Mouse (Mus musculus): ENCODE data around the gene Pbx2.

The Pbx2 gene

DNA sequence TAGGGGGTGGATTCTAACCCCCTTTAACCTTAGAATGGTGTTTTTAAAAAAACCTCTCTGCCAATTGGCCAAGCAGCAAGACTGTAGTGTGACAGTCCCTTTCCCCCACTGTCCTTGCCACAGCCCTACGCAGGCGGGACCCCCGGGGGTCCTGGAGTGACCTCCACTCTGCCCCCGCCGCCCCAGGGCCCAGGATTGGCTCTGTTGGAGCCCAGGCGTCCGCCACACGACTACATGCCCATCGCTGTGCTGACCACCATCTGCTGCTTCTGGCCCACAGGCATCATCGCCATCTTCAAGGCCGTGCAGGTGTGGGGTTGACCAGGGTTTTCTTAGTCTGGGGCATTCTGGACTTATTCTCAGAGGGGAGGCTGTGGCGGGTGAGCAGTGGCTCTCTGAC, 40.6 kb downstream of the Pbx2 start:
- DNase-seq = peak; percentile 61

DNA sequence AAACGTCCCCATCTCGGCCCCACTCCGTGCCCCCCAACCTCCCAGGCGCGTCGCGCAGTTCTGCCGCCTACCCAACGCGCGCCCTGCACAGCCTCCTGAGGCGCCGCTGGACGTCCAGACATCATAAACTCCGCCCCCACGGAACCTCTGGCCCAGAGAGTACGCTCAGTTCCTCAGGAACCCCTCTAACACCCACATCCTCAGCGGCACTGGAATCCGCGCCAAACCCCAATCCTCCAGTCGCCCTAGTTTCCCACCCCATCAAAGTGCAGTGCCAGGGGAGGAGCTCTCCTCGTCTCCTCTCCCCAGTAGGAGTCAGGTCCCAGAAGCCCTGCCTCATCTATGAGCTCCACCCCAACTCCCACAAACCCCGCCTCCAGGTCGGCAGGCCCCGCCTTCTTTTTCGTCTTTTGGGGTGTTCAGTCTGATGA, 41.2 kb downstream of the Pbx2 start:
- peak; percentile 87 for DNase-seq

DNA sequence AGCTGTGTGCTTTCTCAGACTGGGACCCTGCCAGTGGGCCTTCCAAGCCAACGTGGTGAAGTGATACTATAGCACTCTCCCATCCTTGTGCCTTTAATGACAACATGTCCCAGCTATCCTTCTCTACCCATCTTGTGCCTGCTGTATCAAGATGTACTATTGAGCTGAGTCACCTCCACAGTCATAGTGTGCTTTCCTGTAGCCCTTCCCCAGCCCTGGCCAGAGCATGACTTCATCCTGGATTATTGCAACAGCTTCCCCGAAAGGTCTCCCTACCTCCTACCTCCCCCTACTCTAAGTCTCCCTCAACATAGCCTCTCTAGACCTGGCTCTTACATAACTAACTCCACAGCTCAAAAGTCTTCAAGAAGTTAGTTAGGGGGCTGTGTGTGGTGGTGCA, 44.6 kb downstream of the Pbx2 start:
- DNase-seq = no peak

GRCm38 (mm10) chr17:34637459-34637858, 46.4 kb downstream of the Pbx2 start:
- no peak for DNase-seq

DNA sequence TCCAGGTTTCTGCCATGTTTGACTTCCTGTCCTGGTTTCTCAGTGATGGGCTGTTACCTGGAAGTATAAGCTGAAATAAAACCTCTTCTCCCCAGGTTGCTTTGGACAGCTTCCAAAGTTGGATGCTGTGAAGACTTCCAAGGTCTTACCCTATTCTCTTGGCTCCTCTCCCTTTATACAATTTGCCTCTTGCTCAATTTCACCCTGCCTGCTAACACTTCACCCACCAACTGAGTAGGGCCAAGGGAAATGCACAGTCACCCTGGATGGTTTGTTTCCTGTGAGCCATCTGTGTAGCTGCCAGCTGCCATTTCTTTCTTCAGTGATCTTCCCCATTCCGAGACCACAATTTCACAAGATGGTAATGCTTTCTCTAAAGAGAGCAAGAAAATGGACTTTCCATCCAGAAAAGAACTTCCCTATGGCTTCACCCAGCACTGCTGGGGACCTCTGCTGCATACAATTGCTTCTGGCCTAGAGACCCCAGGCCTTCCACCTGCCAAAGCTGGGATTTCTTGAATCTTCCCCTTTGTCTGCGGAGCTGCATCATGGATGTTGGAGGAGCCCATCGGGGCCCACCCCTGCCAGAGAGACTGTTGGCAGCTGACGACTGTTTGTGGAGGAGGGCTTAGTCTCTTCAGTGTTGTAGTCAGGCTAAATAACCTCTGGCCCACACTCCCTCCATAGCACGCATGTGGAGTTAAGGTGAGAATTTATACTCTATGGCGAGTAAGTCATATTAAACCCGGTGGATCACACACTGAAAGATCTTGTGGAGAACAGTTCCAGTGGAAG, 48.6 kb downstream of the Pbx2 start:
- DNase-seq = peak; percentile 40

- peak; percentile 86 for DNase-seq
Measured at GRCm38 (mm10) chr17:34640778-34641601, 49.9 kb downstream of the Pbx2 start.

GRCm38 (mm10) chr17:34641945-34642344, 50.9 kb downstream of the Pbx2 start:
- peak; percentile 28 for DNase-seq

DNA sequence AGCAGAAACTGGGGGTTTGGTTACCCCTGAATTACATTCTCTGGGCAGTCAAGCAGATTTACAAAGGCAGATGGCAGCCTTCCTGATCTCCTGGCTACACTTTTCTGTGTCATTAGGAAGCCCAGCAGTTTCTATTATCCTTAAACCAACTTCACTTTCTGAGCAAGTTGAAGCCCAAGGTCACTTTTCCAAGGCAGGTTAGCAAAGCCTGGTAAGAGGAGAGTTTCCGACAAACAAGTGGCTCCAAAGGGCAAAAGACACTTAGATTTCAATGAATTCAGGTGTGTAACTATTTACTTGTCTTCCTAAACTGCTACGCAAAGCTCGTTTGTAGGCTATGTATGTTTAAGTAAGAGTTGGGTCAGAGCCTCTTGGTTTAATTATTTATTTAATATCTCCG, 52.3 kb downstream of the Pbx2 start:
- DNase-seq = no peak

DNA sequence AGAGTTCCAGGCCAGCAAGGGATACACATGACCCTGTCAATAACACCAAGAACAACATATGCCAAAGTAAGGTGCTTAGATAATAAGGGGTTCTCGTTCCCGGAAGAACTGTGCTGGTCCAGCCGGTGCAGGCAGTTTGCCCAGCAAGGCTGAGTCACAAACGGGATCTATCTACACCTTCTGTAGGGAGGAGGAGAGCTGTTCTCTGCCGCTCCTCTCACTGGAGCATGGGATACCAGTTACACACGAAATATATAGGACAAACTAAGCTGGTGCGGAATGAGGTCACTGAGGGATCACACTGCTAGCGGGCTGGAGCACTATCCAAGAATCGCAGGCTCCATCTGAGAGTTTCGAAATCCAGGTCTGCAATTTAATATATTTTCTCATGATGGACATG, 52.9 kb downstream of the Pbx2 start:
- DNase-seq = peak; percentile 67

DNA sequence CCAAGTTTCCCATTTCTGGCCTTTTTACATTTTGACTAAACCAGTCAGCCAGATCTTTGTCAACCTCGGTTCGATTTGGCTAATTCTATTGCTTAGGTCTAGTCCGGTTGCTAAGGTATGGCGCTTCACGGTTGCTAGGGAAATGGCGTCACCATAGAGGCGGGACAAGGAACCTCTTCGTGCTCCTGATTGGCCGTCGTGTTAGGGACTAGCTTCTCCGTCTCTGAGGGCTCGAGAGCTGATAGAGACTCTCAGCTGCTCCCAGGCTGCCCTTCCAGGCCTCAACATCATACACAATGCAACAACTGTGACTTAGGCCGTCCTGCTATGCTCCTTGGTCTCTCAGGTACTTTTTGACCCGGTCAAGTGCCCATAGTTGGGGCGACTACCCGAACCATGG, 53.5 kb downstream of the Pbx2 start, which contains the start of gene Fkbpl:
Gene Fkbpl (plus strand): TSS at position 157 of the 400 bp plus-strand sequence.
- DNase-seq = peak; percentile 96

DNA sequence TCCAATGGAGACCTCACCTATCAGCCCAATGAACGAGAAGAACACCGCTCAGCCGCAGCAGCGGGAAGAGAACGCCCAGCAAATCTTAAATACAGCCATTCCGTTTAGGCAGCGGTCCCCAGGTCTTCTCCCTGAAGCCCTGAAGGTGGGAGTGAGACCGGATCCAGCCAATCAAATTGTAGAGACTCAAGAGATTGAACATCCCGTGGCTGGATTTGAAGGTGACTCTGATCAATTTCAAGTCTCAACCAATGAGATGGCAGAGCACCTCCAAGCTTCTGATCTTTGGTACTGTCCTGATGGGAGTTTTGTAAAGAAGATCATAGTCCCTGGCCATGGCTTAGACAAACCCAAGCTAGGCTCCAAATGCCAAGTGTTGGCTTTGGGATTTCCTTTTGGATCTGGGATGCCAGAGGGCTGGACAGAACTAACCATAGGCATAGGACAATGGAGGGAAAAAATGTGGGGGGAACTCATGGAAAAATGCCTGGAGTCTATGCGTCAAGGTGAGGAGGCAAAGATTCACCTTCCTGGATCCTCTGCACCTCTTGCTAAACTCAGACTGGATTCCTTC, 54.3 kb downstream of the Pbx2 start:
- peak; percentile 34 for DNase-seq

DNA sequence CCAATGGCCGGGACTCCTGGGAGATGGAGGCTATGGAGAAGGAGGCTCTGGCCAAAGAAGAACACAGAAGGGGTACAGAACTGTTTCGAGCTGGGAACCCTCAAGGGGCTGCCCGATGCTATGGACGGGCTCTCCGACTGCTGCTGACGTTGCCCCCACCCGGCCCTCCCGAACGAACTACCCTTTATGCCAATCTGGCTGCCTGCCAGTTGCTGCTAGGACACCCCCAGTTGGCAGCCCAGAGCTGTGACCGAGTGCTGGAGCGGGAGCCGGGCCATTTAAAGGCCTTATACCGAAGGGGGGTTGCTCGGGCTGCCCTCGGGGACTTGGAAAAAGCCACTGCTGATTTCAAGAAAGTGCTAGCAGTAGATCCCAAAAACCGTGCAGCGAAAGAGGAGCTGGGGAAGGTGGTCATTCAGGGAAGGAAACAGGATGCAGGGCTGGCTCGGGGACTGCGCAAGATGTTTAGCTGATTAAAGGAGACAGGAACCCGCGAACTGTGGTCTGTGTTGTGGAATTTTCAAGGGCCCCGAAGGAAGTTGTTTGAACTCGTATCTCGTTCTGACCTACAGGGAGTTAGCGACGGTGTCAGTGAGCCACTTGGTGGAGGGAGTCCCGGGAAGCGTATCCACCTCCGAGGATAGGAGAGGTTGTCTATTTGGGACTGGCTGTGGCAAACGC, 54.9 kb downstream of the Pbx2 start:
- peak; percentile 53 for DNase-seq
